Mouse (Mus musculus) embryonic facial prominence, embryonic 11.5 days (tissue): Measurements from ENCODE around the gene Tbc1d23. TPM values are rescaled to one million over a fixed set of nuclear protein-coding genes. Genes with fewer than 3 reads are reported as not detected.

Experiments used
- ATAC-seq: fragments of 200-750 bp; cut with Nextera tagmentation; replicated peaks from 2 replicates; pipeline ENCODE4 v1.8.0; 2017; ENCODE audit warnings: low read depth; ENCODE audit not compliant: insufficient number of reproducible peaks, low FRiP score, low TSS enrichment
- DNase-seq: peaks from one replicate; pipeline ENCODE4 v3.0.0-alpha.2; 2015; ENCODE audit warnings: low spot score
- H3K27ac ChIP-seq: fragments of 300-500 bp; sonication (generic); replicated peaks from 2 replicates; pipeline ENCODE4 v1.5.1; 2014; ENCODE audit warnings: mild to moderate bottlenecking, low read depth, low read length, control low read depth
- H3K27me3 ChIP-seq: fragments of 300-500 bp; sonication (generic); 2 replicates; pipeline ENCODE4 v1.6.1; 2014; ENCODE audit warnings: mild to moderate bottlenecking, low read length, moderate library complexity, mixed read lengths; ENCODE audit not compliant: control insufficient read depth, insufficient read depth
- H3K36me3 ChIP-seq: fragments of 300-500 bp; sonication (generic); replicated peaks from 2 replicates; pipeline ENCODE4 v1.6.1; 2014; ENCODE audit warnings: low read depth, mild to moderate bottlenecking, low read length, moderate library complexity, mixed read lengths; ENCODE audit not compliant: control insufficient read depth, insufficient read depth
- H3K4me1 ChIP-seq: fragments of 300-500 bp; sonication (generic); 2 replicates; pipeline ENCODE4 v1.6.1; 2014; ENCODE audit warnings: low read length, mixed read lengths; ENCODE audit not compliant: control insufficient read depth, insufficient read depth
- H3K4me2 ChIP-seq: fragments of 300-500 bp; sonication (generic); 2 replicates; pipeline ENCODE4 v1.6.1; 2014; ENCODE audit warnings: low read depth, mild to moderate bottlenecking, control low read depth, low read length, moderate library complexity
- H3K4me3 ChIP-seq: fragments of 300-500 bp; sonication (generic); 2 replicates; pipeline ENCODE4 v1.5.1; 2014; ENCODE audit warnings: low read depth, low read length, control low read depth
- H3K9ac ChIP-seq: fragments of 300-500 bp; sonication (generic); replicated peaks from 2 replicates; pipeline ENCODE4 v1.6.1; 2014; ENCODE audit warnings: mild to moderate bottlenecking, control low read depth, low read length
- H3K9me3 ChIP-seq: fragments of 300-500 bp; sonication (generic); replicated peaks from 2 replicates; pipeline ENCODE4 v1.6.1; 2016; ENCODE audit warnings: mild to moderate bottlenecking, low read length, inconsistent platforms, mixed read lengths; ENCODE audit not compliant: control insufficient read depth
- WGBS: fragments of 180-500 bp; shearing (Covaris S2); extraction: QIAGEN DNeasy Blood & Tissue Kit; methylation state at CpG from one replicate; pipeline ENCODE4 v1.1.7; 2014; 5-methylcytosine and 5-hydroxymethylcytosine counted together
- polyA plus RNA-seq: library from polyadenylated mRNA; unstranded; fragments of >200 nt; fragmentation: Nextera tagmentation; extraction: Ambion mirVana; gene quantifications from 2 replicates; pipeline ENCODE4 v1.2.1, GENCODE M21; 2014

Gene Tbc1d23
- polyA plus RNA-seq, result 23.1 and 25.9 TPM in 2 replicates

DNA sequence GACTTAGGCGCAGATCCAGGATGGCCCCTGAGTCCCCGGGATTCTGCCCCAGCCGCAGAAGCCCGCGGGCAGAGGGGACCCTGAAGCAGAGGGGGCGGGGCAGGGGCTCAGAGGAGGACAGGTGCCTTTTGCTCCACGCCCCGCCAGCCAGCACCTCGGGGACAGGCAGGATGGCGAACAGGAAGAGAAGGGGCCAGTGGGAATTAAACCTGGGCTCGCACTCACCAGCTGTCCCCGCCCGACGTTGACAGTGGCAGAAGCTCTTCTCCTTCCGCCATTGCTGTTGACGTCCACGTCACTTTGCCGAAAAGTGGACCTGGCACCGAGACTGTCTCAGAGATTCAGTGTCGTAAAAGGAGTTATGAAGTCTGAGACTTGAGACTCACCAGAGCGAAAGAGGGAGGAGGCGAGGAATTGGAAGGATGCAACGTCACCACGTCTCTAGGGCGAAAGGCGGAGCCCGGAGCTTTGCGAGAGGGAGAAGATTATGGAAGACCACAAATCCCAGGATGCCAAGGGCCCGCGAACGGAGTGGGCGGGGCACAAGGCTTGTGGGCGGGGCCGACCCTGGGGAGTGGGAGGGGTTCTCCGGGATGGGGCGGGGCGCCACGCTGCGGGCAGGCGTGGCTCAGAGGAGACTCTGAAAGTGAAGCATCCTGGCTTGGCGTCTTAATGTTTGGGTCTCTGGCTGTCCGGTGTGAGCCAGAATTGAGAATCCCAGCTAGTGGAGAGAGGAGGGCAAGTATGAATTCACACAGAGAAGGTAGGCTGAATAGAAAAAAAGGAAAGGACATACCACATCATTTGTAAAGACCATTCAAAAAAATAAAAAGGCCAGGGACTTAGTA is at the start of gene Tbc1d23:
Tbc1d23 (minus strand) TSS at position 416 of the 848 bp plus-strand sequence.
- peak; percentile 98 for ATAC-seq
- H3K27me3 ChIP-seq, result no peaks in the 10 kb centered on the region
- peak within 1 kb of the TSS; percentile 43 for H3K4me2 ChIP-seq
- H3K36me3 ChIP-seq, result no peaks in the 10 kb centered on the region
- H3K9ac ChIP-seq, result peak within 1 kb of the TSS; percentile 64
- H3K4me3 ChIP-seq, result peak within 1 kb of the TSS; percentile 63
- WGBS, result under 1% methylated on average over 42 of the region's 42 CpGs
- H3K9me3 ChIP-seq, result no peaks in the 10 kb centered on the region
- H3K4me1 ChIP-seq, result no peaks in the 10 kb centered on the region
- H3K27ac ChIP-seq, result no peak within 1 kb of the TSS
- DNase-seq, result peak; percentile 98

DNA sequence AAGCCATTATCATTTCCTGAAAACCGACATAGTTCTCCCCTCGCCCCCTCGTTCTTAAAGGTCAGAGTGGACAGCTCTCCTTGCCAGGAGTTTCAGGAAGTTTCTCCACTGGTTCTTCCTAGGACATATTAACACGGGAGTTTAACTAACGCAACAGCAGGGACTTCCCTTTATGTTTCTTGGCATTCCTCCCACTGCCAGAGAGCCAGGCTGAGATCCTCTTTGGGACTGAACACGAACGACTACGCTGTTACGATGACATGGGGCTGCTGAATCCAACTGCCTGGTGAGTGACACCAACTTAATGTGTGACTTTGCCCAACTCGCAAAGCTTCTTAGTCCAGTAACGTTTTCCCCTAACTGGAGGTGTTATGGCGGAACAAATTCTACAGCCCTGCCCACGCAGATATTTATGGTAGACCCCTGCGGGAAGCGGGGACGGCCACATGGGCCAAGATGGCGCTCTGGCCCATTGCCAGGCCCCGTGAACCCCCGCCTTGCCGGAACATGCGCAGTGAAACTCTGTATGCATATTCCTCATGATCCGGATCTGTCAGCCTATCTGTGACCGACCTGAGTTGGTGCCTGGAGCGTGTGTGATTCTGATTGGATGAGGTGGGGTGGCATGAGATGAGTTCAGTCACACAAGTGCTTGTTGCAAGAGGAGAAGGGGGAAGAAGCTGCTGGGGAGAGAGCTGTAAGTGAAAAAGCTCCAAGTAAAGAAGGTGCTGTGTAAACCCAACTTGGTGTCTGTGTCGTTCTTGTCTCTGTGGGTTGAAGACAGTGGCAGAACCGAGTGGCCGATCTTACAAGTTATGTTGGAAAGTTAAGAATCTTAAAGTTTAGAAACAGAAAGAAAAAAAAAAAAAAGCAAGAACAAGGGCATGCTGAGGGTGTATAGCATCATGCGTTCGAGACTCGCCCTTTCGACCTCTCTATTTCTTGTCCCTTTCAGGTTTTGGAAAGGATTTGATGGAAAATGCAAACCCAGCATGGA is 49.2 kb upstream of the Tbc1d23 start:
- no peak overlapping the region for H3K27ac ChIP-seq
- H3K27me3 ChIP-seq, result no peaks in the 10 kb centered on the region
- WGBS, result 92% methylated on average over 31 of the region's 31 CpGs
- H3K9ac ChIP-seq, result no peak overlapping the region
- ATAC-seq (no peak), DNase-seq (no peak)
- H3K36me3 ChIP-seq, result no peaks in the 10 kb centered on the region
- no peak overlapping the region for H3K4me2 ChIP-seq
- H3K4me1 ChIP-seq, result no peaks in the 10 kb centered on the region
- no peaks in the 10 kb centered on the region for H3K9me3 ChIP-seq
- H3K4me3 ChIP-seq, result no peak overlapping the region

DNA sequence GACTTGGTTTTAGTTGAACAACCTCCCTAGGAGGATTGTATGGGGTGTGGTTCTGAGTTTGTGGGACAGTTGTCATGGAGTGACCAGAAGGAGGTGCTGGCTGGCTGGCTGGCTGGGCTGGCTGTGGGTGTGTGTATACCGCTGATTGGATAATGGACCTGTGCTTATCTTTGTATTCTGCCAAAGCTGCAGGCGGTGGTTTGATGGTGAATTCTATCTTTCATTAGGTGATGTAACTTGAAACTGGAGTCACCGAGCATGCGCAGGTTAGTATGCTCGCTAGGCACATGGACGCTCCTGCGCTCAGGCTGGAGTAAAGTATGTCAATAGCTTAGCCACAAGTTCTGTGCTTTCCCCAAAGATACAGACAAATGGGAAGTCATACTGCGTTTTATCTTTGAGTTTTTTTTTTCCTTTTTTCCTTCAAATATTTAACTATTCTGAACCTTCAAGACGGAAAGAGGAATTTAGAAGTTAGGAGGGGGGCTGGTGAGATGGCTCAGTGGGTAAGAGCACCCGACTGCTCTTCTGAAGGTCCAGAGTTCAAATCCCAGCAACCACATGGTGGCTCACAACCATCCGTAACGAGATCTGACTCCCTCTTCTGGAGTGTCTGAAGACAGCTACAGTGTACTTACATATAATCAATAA is 47.8 kb upstream of the Tbc1d23 start:
- 84% methylated on average over 10 of the region's 12 CpGs for WGBS
- H3K4me2 ChIP-seq, result no peak overlapping the region
- H3K36me3 ChIP-seq, result no peaks in the 10 kb centered on the region

DNA sequence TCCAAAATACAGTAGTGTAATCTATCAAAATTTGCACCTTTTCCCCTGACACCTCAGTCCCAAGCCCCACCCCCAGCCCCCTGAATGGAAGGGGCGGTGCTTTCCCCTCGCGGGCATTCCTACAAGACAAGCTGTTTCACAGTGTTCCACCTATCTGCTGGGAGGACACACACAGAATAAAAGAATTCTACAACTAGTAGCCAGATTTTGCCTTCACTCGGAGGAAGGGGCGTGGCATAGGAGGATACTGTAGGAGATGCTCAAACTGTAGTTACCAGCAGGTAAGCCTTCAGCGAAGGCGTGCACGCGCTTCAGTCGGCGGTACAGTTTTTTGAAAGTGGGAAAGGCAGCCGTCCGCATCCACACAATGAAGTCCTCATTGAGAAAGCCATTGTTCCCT is 38.4 kb upstream of the Tbc1d23 start:
- H3K4me2 ChIP-seq, result no peak overlapping the region
- no peaks in the 10 kb centered on the region for H3K9me3 ChIP-seq
- no peak overlapping the region for H3K4me3 ChIP-seq
- H3K27me3 ChIP-seq, result no peaks in the 10 kb centered on the region
- H3K36me3 ChIP-seq, result no peaks in the 10 kb centered on the region
- no peak for DNase-seq
- H3K4me1 ChIP-seq, result no peaks in the 10 kb centered on the region
- no peak overlapping the region for H3K27ac ChIP-seq
- no peak for ATAC-seq
- WGBS, result 91% methylated on average over 13 of the region's 13 CpGs
- no peak overlapping the region for H3K9ac ChIP-seq

More for the DNA sequence above, 47.8 kb upstream of the Tbc1d23 start:
- H3K9me3 ChIP-seq, result no peaks in the 10 kb centered on the region
- no peak overlapping the region for H3K4me3 ChIP-seq
- H3K9ac ChIP-seq, result no peak overlapping the region
- H3K27me3 ChIP-seq, result no peaks in the 10 kb centered on the region
- DNase-seq (no peak), ATAC-seq (no peak)
- no peak overlapping the region for H3K27ac ChIP-seq
- no peaks in the 10 kb centered on the region for H3K4me1 ChIP-seq

DNA sequence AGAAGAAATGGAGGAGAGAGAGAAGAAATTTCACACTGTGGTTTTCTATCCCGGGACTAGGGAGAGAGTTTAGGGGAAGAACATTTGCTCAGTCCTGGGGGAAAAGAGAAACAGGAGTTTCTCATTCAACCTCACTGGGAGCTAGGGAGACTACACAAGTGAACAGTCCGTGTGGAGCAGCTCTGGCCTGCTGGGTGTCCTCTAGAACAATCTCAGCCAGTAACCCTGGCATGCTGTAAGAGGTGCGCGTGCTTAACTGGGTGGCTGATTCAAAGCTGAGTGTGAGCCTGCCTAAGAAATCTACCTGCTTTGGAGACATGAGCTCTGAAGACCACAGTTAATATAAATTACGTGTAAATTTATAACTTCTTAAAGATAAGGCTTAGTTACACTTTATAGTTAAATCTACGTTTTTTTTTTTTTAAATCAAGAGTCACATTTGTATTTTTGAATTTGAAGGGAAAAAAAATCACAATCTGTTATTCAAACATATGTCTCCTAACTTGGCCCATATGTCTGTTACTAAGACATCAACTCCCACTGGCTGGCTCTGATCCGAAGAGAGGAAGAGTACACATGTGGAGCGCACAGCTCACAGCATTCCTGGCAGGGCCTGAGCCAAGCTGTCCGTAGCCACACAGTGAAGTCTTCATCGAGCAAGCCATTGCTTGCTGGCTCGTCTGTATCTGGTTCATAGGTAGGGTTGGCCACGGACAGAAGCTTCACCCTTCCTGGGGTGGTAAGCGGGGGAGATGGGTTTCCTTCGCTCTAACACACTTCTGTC is 36.9 kb upstream of the Tbc1d23 start:
- H3K27me3 ChIP-seq, result no peaks in the 10 kb centered on the region
- no peak overlapping the region for H3K9ac ChIP-seq
- no peak overlapping the region for H3K4me2 ChIP-seq
- no peak for DNase-seq
- 83% methylated on average over 14 of the region's 14 CpGs for whole genome bisulfite sequencing
- no peaks in the 10 kb centered on the region for H3K4me1 ChIP-seq
- no peaks in the 10 kb centered on the region for H3K9me3 ChIP-seq
- no peaks in the 10 kb centered on the region for H3K36me3 ChIP-seq
- H3K4me3 ChIP-seq, result no peak overlapping the region
- H3K27ac ChIP-seq, result no peak overlapping the region
- ATAC-seq, result no peak

DNA sequence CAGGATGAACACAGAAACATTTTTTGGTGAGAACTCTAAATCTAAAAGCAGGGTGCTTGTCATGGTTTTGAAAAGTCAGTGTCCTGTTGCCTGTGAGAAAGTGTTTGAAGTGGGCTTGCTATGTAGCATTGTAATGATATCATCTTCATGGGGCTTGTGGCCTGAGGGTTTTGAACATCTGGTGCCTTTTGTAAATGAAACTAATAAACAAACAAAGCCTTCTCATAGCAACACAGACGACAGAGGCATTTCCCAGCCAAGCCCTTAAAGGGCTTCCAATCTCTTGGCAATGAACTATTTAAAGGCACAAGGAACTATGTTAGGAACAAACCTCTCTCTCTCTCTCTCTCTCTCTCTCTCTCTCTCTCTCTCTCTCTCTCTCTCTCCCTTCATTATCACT is 35.8 kb upstream of the Tbc1d23 start:
- no peaks in the 10 kb centered on the region for H3K27me3 ChIP-seq
- H3K4me2 ChIP-seq, result no peak overlapping the region
- no peaks in the 10 kb centered on the region for H3K36me3 ChIP-seq
- H3K4me3 ChIP-seq, result no peak overlapping the region
- no peak overlapping the region for H3K27ac ChIP-seq
- H3K9me3 ChIP-seq, result no peaks in the 10 kb centered on the region
- 0% methylated on average over 1 of the region's 1 CpGs for WGBS
- no peak for ATAC-seq
- DNase-seq, result peak; percentile 8
- no peaks in the 10 kb centered on the region for H3K4me1 ChIP-seq
- H3K9ac ChIP-seq, result no peak overlapping the region

DNA sequence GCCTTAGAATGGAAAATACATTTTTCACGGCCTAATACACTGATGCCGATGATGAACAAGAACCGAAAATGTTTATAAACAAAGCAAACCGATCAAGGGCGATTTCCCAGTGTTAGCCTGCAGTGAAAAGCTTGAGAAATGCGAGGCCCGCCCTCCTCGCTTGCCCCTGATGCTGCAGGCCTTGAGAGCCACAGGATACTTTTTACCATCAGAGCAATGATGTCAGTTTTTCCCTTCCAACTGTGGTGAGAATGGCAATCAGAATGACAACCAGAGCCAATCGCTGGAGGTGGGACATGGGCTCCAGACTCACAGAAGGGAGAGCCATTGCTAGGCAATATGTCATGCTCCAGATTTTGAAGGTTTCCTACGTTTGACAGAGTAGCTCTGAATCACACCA is 28.8 kb upstream of the Tbc1d23 start:
- H3K9ac ChIP-seq, result no peak overlapping the region
- no peak overlapping the region for H3K27ac ChIP-seq
- H3K4me1 ChIP-seq, result no peaks in the 10 kb centered on the region
- H3K27me3 ChIP-seq, result no peaks in the 10 kb centered on the region
- no peaks in the 10 kb centered on the region for H3K9me3 ChIP-seq
- H3K36me3 ChIP-seq, result no peaks in the 10 kb centered on the region
- WGBS, result 88% methylated on average over 10 of the region's 10 CpGs
- no peak overlapping the region for H3K4me3 ChIP-seq
- H3K4me2 ChIP-seq, result no peak overlapping the region
- no peak for ATAC-seq
- DNase-seq, result no peak
